Mouse (Mus musculus) G1E (cell line): ENCODE measurements around the gene Nhp2.

Source experiments
- CTCF ChIP-seq: IDR thresholded peaks from 2 replicates; pipeline ENCODE4 v1.5.1; 2012; ENCODE audit warnings: low read depth, low read length, inconsistent platforms, mixed read lengths
- GATA1 ChIP-seq: IDR thresholded peaks from 2 replicates; pipeline ENCODE4 v1.6.1; 2012; ENCODE audit warnings: borderline replicate concordance, low read length, inconsistent platforms, mixed read lengths

- no peak for TF ChIP-seq CTCF
- TF ChIP-seq GATA1, result no peak
These were observed 22.0 kb upstream of the Nhp2 start for GRCm38 (mm10) chr11:51597553-51597952.
